Mouse (Mus musculus) limb, embryonic 11.5 days (tissue): ENCODE measurements around the gene Spp1. TPM values are rescaled to one million over a fixed set of nuclear protein-coding genes. Genes with fewer than 3 reads are reported as not detected.
"Not testable (repeated sequence)": the region's sequence is repeated elsewhere in the genome, so short reads cannot be mapped to it uniquely, and the experiment has no call there.

Source experiments
- ATAC-seq: fragments of 200-750 bp; cut with Nextera tagmentation; 2 replicates; pipeline ENCODE4 v1.8.0; 2017; ENCODE audit warnings: low read depth; ENCODE audit not compliant: insufficient number of reproducible peaks, low FRiP score, low TSS enrichment
- DNase-seq: peaks from one replicate; pipeline ENCODE4 v3.0.0-alpha.2; 2015; ENCODE audit warnings: low spot score
- H3K27ac ChIP-seq: fragments of 300-500 bp; sonication (generic); replicated peaks from 2 replicates; pipeline ENCODE4 v1.5.1; 2014; ENCODE audit warnings: low read depth, mild to moderate bottlenecking, low read length
- H3K27me3 ChIP-seq: fragments of 300-500 bp; sonication (generic); 2 replicates; pipeline ENCODE4 v1.6.1; 2014; ENCODE audit warnings: mild to moderate bottlenecking, low read length, mixed read lengths; ENCODE audit not compliant: control insufficient read depth, insufficient read depth
- H3K36me3 ChIP-seq: fragments of 300-500 bp; sonication (generic); 2 replicates; pipeline ENCODE4 v1.6.1; 2014; ENCODE audit warnings: mild to moderate bottlenecking, low read length, moderate library complexity, mixed read lengths; ENCODE audit not compliant: control insufficient read depth, insufficient read depth
- H3K4me1 ChIP-seq: fragments of 300-500 bp; sonication (generic); 2 replicates; pipeline ENCODE4 v1.6.1; 2014; ENCODE audit warnings: low read length, mixed read lengths; ENCODE audit not compliant: control insufficient read depth, insufficient read depth
- H3K4me2 ChIP-seq: fragments of 300-500 bp; sonication (generic); 2 replicates; pipeline ENCODE4 v1.6.1; 2014; ENCODE audit warnings: low read depth, mild to moderate bottlenecking, moderate library complexity; ENCODE audit not compliant: severe bottlenecking
- H3K4me3 ChIP-seq: fragments of 300-500 bp; sonication (generic); 2 replicates; pipeline ENCODE4 v1.5.1; 2014; ENCODE audit warnings: low read depth, low read length
- H3K9ac ChIP-seq: fragments of 300-500 bp; sonication (generic); 2 replicates; pipeline ENCODE4 v1.6.1; 2014; ENCODE audit warnings: mild to moderate bottlenecking, low read length
- H3K9me3 ChIP-seq: fragments of 300-500 bp; sonication (generic); 2 replicates; pipeline ENCODE4 v1.6.1; 2016; ENCODE audit warnings: low read length; ENCODE audit not compliant: control insufficient read depth
- WGBS: fragments of 180-500 bp; shearing (Covaris S2); extraction: QIAGEN DNeasy Blood & Tissue Kit; methylation state at CpG from one replicate; pipeline ENCODE4 v1.1.7; 2014; 5-methylcytosine and 5-hydroxymethylcytosine counted together
- polyA plus RNA-seq: library from polyadenylated mRNA; unstranded; fragments of >200 nt; fragmentation: Nextera tagmentation; extraction: Ambion mirVana; gene quantifications from 2 replicates; pipeline ENCODE4 v1.2.1, GENCODE M21; 2014

The Spp1 gene
- polyA plus RNA-seq, 1 experiment from 2014 or later = 9.9 TPM

DNA sequence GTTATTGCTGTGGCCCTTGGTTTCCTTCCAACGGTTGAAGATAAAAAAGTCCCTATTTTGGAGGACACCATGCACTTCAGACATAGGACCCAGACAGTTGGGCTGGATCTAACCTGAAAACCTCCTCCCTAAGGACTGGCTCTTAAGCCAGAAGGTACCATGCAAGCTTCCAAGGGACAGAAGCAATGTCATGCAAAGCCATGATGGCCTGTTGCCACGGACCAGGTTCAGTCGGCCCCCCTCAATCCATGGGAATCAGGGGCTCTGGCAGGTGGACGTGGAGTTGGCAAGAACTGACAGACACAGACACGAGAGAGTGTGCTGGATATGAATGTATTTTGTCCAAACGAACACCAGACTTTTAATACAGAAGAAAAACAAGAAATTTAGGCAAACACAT is 7.5 kb downstream of the Spp1 start:
- Histone ChIP-seq H3K9me3 (no peaks in the 10 kb centered on the region), H3K27me3 (no peaks in the 10 kb centered on the region), H3K4me3 (no peak overlapping the region), H3K27ac (no peak overlapping the region), H3K9ac (no peak overlapping the region), H3K4me2 (no peak overlapping the region), H3K36me3 (no peaks in the 10 kb centered on the region), H3K4me1 (no peaks in the 10 kb centered on the region)
- ATAC-seq (no peak), DNase-seq (no peak)
- WGBS = 72% methylated on average over 6 of the region's 6 CpGs

DNA sequence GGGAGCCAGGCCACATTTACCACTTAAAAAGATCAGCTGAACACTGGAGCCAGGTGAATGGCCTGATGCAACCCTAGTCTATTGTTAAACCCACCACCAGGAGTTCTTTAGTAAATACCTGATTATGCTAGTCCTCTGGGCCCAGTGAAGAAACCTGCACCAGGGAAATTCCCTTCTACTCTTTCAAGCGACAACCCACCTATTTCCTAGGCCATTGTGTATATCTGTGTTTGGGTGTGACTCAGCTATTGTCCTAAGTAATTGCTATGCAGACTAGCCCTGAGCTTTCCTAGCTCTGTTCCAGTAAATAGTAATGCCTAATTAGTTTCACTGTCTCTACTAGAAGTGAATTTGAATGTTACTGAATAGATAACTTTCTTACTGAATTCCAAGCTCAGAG is 7.9 kb downstream of the Spp1 start:
- ATAC-seq = no peak
- Histone ChIP-seq H3K4me1 (no peaks in the 10 kb centered on the region), H3K27ac (no peak overlapping the region), H3K9me3 (no peaks in the 10 kb centered on the region), H3K27me3 (no peaks in the 10 kb centered on the region), H3K9ac (no peak overlapping the region), H3K36me3 (no peaks in the 10 kb centered on the region), H3K4me3 (no peak overlapping the region), H3K4me2 (no peak overlapping the region)
- whole genome bisulfite sequencing = 86% methylated on average over 1 of the region's 1 CpGs
- no peak for DNase-seq

DNA sequence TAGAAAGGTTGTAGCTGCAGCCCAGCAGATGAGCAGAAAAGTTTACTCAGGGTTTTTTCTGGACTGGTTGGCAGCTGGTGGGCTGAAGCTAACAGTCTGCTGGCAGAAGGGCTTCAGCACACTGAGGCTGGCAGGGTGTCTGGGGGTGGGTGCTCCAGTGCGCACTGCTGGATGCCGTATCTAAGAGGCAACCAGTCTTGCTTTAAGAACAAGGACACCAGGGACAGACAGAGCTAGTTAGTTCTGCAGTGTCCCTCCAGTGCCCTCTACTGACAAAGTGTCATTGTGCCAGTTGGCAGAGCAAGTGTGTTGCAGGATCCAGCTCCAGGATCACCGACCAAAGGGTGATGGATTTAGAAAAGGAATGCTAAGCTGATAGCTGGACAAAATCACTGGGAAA is 11.2 kb downstream of the Spp1 start:
- H3K27ac ChIP-seq = no peak overlapping the region
- H3K9me3 ChIP-seq = no peaks in the 10 kb centered on the region
- ATAC-seq (0 out of 2 replicates have a peak, but pooled peaks have one; percentile 44), DNase-seq (peak; percentile 63)
- 0 out of 2 replicates have a peak, but pooled peaks cover 2% of the 10 kb centered on the region for H3K4me1 ChIP-seq
- 17% methylated on average over 3 of the region's 3 CpGs for WGBS
- H3K9ac ChIP-seq = no peak overlapping the region
- H3K27me3 ChIP-seq = no peaks in the 10 kb centered on the region
- no peaks in the 10 kb centered on the region for H3K36me3 ChIP-seq
- no peak overlapping the region for H3K4me2 ChIP-seq
- no peak overlapping the region for H3K4me3 ChIP-seq

DNA sequence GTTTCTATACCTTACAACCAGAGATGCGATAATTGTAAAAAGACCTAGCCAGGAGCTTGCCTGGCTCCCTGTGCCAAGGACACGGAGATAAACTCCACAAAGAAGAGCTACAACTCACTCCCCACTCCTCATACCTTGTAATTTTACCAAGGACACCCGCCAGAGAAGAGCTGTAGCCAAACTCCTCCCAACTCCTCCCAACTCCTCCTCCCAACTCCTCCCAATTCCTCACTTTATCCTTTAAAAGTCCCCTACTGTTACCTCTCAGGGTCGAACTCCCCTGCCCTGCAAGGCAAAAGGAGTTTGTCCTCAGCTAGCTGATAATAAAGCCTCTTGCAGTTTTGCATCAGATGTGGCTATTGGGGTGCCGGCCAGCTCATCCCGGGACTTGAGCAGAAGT is 13.4 kb downstream of the Spp1 start:
- not testable (repeated sequence) for ATAC-seq, H3K4me2 ChIP-seq, H3K4me3 ChIP-seq, H3K27me3 ChIP-seq, H3K9ac ChIP-seq, H3K4me1 ChIP-seq, H3K9me3 ChIP-seq, H3K27ac ChIP-seq, H3K36me3 ChIP-seq, DNase-seq
- WGBS = 22% methylated on average over 6 of the region's 6 CpGs

GRCm38 (mm10) chr5:104449491-104449890 is 14.6 kb downstream of the Spp1 start:
- DNase-seq = no peak

DNA sequence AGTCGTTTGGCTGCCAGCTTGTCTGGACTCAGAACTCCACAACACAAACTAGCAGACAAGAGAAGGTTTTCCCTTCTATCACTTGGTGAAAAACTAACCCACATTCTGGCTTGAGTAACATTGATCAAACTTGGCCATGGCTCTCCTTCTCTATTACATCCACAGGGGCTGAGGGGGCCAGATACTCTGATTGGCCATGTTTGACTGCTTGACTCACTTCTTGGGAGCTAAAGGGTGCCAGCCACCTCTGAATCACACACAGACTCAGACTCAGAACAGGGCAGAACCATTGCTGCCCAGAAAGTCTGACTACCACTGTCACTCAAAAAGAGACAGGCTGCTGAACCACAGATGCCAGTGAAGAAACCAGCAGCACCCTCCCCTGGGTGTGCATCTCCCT is 18.2 kb downstream of the Spp1 start:
- Histone ChIP-seq H3K27ac (no peak overlapping the region), H3K9me3 (peaks cover 7% of the 10 kb centered on the region; the same call in 1 of the 2 replicates), H3K4me2 (no peak overlapping the region), H3K4me3 (no peak overlapping the region), H3K4me1 (0 out of 2 replicates have a peak, but pooled peaks cover 2% of the 10 kb centered on the region), H3K9ac (no peak overlapping the region), H3K27me3 (no peaks in the 10 kb centered on the region), H3K36me3 (no peaks in the 10 kb centered on the region; the same call in 1 of the 2 replicates)
- no peak for DNase-seq
- 86% methylated on average over 1 of the region's 1 CpGs for WGBS
- ATAC-seq = no peak

More at GRCm38 (mm10) chr5:104449491-104449890, 14.6 kb downstream of the Spp1 start:
- no peaks in the 10 kb centered on the region for H3K9me3 ChIP-seq
- no peak for ATAC-seq
- no peak overlapping the region for H3K9ac ChIP-seq
- WGBS = 56% methylated on average over 3 of the region's 3 CpGs
- H3K4me1 ChIP-seq = 0 out of 2 replicates have a peak, but pooled peaks cover 2% of the 10 kb centered on the region
- H3K4me3 ChIP-seq = no peak overlapping the region
- H3K27ac ChIP-seq = no peak overlapping the region
- no peaks in the 10 kb centered on the region for H3K36me3 ChIP-seq
- H3K4me2 ChIP-seq = no peak overlapping the region
- no peaks in the 10 kb centered on the region for H3K27me3 ChIP-seq

DNA sequence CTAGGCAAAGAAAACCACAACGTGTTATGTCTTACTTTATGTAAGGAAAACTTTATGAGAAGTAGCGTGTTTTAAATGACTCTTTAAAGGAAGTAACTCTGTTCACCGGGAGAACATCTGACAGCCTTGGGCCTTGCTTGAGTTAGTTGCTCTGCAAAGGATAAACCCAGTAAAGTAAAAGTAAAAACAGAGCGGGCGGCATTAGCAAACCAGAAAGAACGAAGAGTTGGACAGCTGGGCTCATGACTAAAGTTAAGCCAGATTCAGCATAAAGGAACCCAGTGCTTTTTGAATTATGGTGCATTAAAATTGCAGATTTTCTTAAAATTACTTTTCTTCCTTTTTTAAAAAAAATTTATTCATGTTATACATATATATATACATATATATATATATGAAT is 19.6 kb downstream of the Spp1 start:
- 0 out of 2 replicates have a peak, but pooled peaks cover 2% of the 10 kb centered on the region for H3K4me1 ChIP-seq
- no peak overlapping the region for H3K4me3 ChIP-seq
- WGBS = 84% methylated on average over 6 of the region's 6 CpGs
- H3K9me3 ChIP-seq = peaks cover 7% of the 10 kb centered on the region; the same call in 1 of the 2 replicates
- H3K9ac ChIP-seq = no peak overlapping the region
- H3K27ac ChIP-seq = no peak overlapping the region
- DNase-seq (no peak), ATAC-seq (no peak)
- H3K4me2 ChIP-seq = no peak overlapping the region
- H3K27me3 ChIP-seq = no peaks in the 10 kb centered on the region
- H3K36me3 ChIP-seq = no peaks in the 10 kb centered on the region; the same call in 1 of the 2 replicates

DNA sequence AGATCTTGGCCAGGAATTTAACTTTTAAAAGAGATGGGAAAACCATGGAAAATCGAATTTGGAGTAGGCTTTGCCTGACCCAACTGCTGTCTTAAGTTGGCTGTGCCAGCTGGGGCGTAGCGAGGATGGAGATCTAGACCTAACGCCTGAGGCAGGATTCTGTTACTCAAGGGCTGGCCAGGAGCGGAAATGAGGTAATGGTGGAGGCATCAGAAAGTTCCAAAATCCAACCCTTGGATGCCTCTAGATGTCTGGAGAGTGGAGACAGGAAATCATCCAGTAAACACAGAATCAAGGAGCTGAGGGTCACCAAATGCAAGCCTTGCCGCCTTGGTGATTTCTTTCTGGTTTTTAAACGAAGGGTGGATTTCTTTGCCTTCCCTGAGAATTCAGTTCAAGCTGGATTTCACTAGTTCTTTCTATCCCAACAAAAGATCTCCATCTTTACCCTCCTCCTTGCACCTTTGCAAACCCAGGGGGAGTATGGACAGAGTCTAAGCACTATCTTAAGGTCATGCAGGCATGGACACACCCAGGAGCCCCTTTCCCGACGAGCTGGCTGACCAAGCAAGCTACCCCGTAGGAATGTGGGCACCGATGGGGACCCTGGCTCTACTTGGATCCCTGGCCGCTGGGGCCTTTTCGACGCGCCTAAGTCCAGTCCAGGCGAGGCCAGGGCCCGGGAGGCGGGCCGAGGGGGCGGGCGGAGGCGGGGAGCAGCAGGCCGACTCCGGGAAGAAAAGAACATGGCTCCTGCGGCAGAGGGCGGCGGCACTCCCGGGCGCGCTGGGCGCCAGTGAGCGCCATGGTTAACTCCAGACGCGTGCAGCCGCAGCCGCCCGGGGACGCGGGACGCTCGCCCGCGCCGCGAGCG is 24.2 kb downstream of the Spp1 start, which contains the start of gene Pkd2:
Gene Pkd2, plus strand, starts transcription at position 619 of the 874 bp plus-strand sequence.
- 18% methylated on average over 31 of the region's 46 CpGs for WGBS
- peak within 1 kb of the TSS; percentile 98 for H3K9ac ChIP-seq
- peak; percentile 84 for ATAC-seq

More for the DNA sequence above, 24.2 kb downstream of the Spp1 start, which contains the start of gene Pkd2:
- Histone ChIP-seq H3K27ac (peak within 1 kb of the TSS; percentile 94), H3K4me1 (no peaks in the 10 kb centered on the region), H3K9me3 (peaks cover 7% of the 10 kb centered on the region; the same call in 1 of the 2 replicates), H3K4me2 (peak within 1 kb of the TSS; percentile 74), H3K27me3 (no peaks in the 10 kb centered on the region), H3K4me3 (peak within 1 kb of the TSS; percentile 66), H3K36me3 (no peaks in the 10 kb centered on the region; the same call in 1 of the 2 replicates)
- DNase-seq = peak; percentile 87
